Mouse (Mus musculus): ENCODE results near the gene C1qtnf5. TPM values are rescaled to one million over a fixed set of nuclear protein-coding genes. Genes with fewer than 3 reads are reported as not detected.

Gene C1qtnf5
- polyA plus RNA-seq, 1 experiment from 2014 or later = 2.5 TPM

DNA sequence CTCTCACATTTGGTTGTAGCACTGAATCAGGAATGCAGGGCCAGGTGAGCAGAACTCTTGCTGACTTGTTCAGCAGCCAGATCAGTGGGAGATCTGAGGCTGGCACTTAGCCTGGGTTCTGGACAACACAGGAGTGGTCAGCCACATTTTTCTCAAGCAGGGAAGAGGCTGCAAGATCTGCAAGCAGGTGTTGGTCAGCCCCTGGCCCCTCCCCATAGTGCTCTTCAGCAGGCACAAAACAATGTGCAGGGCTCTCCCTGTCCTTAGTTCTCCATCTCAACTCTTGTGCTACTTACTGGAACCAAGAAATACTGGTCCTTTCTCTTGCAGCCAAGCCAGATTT, 37.6 kb downstream of the C1qtnf5 start:
- no peak for ATAC-seq (ENCODE audit: insufficient read depth, low FRiP score)
- Histone ChIP-seq H3K27ac (ENCODE audit: low read length) (no peak overlapping the region; the same call in 1 of the 2 replicates), H3K36me3 (ENCODE audit: control insufficient read depth, insufficient read depth, low read length) (peaks cover 4% of the 10 kb centered on the region; the same call in 1 of the 2 replicates), H3K4me1 (ENCODE audit: control insufficient read depth, insufficient read depth, low read length) (0 out of 2 replicates have a peak, but pooled peaks cover 2% of the 10 kb centered on the region), H3K4me3 (replicated peaks; ENCODE audit: low read length) (no peak overlapping the region), H3K27me3 (ENCODE audit: control insufficient read depth, insufficient read depth, low read length) (no peaks in the 10 kb centered on the region), H3K9ac (ENCODE audit: low read length) (no peak overlapping the region), H3K9me3 (replicated peaks; ENCODE audit: control insufficient read depth, low read length) (no peaks in the 10 kb centered on the region), H3K4me2 (ENCODE audit: low read depth, low read length) (no peak overlapping the region)

DNA sequence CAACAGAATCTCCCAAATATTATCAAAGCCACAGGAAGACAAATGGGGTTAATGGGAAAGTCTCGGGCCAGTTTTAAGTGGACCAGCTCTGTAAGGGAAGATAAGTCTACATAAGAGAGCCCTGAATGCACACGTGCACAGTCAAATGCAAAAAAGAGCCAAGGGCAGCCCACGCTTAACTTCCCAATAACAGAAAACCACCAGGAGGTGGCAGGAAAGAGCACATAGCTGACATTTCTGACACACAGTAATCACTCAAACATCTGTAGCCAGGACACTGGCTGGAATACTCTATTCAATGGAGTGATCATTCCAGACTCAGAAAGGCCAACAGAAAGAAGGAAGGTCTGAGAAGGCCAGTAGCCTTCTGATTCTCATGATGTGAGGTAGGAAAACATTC, 40.2 kb downstream of the C1qtnf5 start:
- Histone ChIP-seq H3K9ac (ENCODE audit: low read length) (no peak overlapping the region), H3K4me3 (replicated peaks; ENCODE audit: low read length) (no peak overlapping the region), H3K36me3 (ENCODE audit: control insufficient read depth, insufficient read depth, low read length) (peaks cover 4% of the 10 kb centered on the region; the same call in 1 of the 2 replicates), H3K4me2 (ENCODE audit: low read depth, low read length) (no peak overlapping the region), H3K27ac (ENCODE audit: low read length) (no peak overlapping the region), H3K4me1 (ENCODE audit: control insufficient read depth, insufficient read depth, low read length) (no peaks in the 10 kb centered on the region), H3K9me3 (replicated peaks; ENCODE audit: control insufficient read depth, low read length) (no peaks in the 10 kb centered on the region), H3K27me3 (ENCODE audit: control insufficient read depth, insufficient read depth, low read length) (no peaks in the 10 kb centered on the region)
- no peak for ATAC-seq (ENCODE audit: insufficient read depth, low FRiP score)
- 57% methylated on average over 3 of the region's 3 CpGs for WGBS

Other genes starting within 250 kb of the C1qtnf5 start
- 1.7 and 2.0 TPM in 2 replicates for gene Thy1, start 63.9 kb upstream of the C1qtnf5 start, polyA plus RNA-seq (2015; fragmentation: Nextera tagmentation; extraction: Ambion mirVana)
- gene Usp2, start 40.2 kb upstream of the C1qtnf5 start, polyA plus RNA-seq (2015; fragmentation: Nextera tagmentation; extraction: Ambion mirVana) = 16.1 and 21.5 TPM in 2 replicates
- gene Mfrp, start 5.5 kb upstream of the C1qtnf5 start, polyA plus RNA-seq (2015; fragmentation: Nextera tagmentation; extraction: Ambion mirVana) = 0.08 and 0.20 TPM in 2 replicates
- gene Gm49380, start 6.3 kb downstream of the C1qtnf5 start, polyA plus RNA-seq (2015; fragmentation: Nextera tagmentation; extraction: Ambion mirVana) = 0.19 and 0.21 TPM in 2 replicates
- gene Rnf26, start 6.3 kb downstream of the C1qtnf5 start, polyA plus RNA-seq (2015; fragmentation: Nextera tagmentation; extraction: Ambion mirVana) = 42.3 and 50.6 TPM in 2 replicates
- 53.6 and 56.9 TPM in 2 replicates for gene Mcam, start 27.2 kb downstream of the C1qtnf5 start, polyA plus RNA-seq (2015; fragmentation: Nextera tagmentation; extraction: Ambion mirVana)
- gene Cbl, start 126.8 kb downstream of the C1qtnf5 start, polyA plus RNA-seq (2015; fragmentation: Nextera tagmentation; extraction: Ambion mirVana) = 12.5 and 14.0 TPM in 2 replicates
- 0.19 and 0.55 TPM in 2 replicates for gene Ccdc153, start 133.4 kb downstream of the C1qtnf5 start, polyA plus RNA-seq (2015; fragmentation: Nextera tagmentation; extraction: Ambion mirVana)
- gene Pdzd3, start 144.2 kb downstream of the C1qtnf5 start, polyA plus RNA-seq (2015; fragmentation: Nextera tagmentation; extraction: Ambion mirVana) = 1.3 and 2.4 TPM in 2 replicates
- 11.4 and 13.7 TPM in 2 replicates for gene Nlrx1, start 161.4 kb downstream of the C1qtnf5 start, polyA plus RNA-seq (2015; fragmentation: Nextera tagmentation; extraction: Ambion mirVana)
- gene Abcg4, start 181.4 kb downstream of the C1qtnf5 start, polyA plus RNA-seq (2015; fragmentation: Nextera tagmentation; extraction: Ambion mirVana) = 5.2 and 5.3 TPM in 2 replicates
- gene Hinfp, start 198.4 kb downstream of the C1qtnf5 start, polyA plus RNA-seq (2015; fragmentation: Nextera tagmentation; extraction: Ambion mirVana) = 21.2 and 23.6 TPM in 2 replicates
- 6.7 and 8.0 TPM in 2 replicates for gene C2cd2l, start 213.0 kb downstream of the C1qtnf5 start, polyA plus RNA-seq (2015; fragmentation: Nextera tagmentation; extraction: Ambion mirVana)
- gene Dpagt1, start 218.8 kb downstream of the C1qtnf5 start, polyA plus RNA-seq (2015; fragmentation: Nextera tagmentation; extraction: Ambion mirVana) = 32.0 and 40.6 TPM in 2 replicates
- gene H2afx, start 227.4 kb downstream of the C1qtnf5 start, polyA plus RNA-seq (2015; fragmentation: Nextera tagmentation; extraction: Ambion mirVana) = 203 and 218 TPM in 2 replicates
- 162 and 170 TPM in 2 replicates for gene Hmbs, start 237.0 kb downstream of the C1qtnf5 start, polyA plus RNA-seq (2015; fragmentation: Nextera tagmentation; extraction: Ambion mirVana)